Mouse (Mus musculus): Measurements from ENCODE around the gene Tns1. TPM values are rescaled to one million over a fixed set of nuclear protein-coding genes. Genes with fewer than 3 reads are reported as not detected.

Tns1 gene
- polyA plus RNA-seq (2012), result 0.75 and 0.85 TPM in 2 replicates

- TF ChIP-seq GATA1 (IDR thresholded peaks at IDR 0.05; ENCODE audit: low read length), result no peak
These were observed at the start of gene Tns1 for GRCm38 (mm10) chr1:74124021-74124981. TSS of gene Tns1 (minus strand) at chr1:74124449.

GRCm38 (mm10) chr1:74172722-74173121 lies 48.5 kb upstream of the Tns1 start:
- peak; percentile 30 for TF ChIP-seq GATA1 (IDR thresholded peaks at IDR 0.05; ENCODE audit: low read length)

- TF ChIP-seq GATA1 (IDR thresholded peaks at IDR 0.05; ENCODE audit: low read length), result no peak
These were observed 45.5 kb upstream of the Tns1 start for GRCm38 (mm10) chr1:74169721-74170120.

GRCm38 (mm10) chr1:74167136-74167535 lies 42.9 kb upstream of the Tns1 start:
- TF ChIP-seq GATA1 (IDR thresholded peaks at IDR 0.05; ENCODE audit: low read length), result no peak

GRCm38 (mm10) chr1:74160036-74160435 lies 35.8 kb upstream of the Tns1 start:
- TF ChIP-seq GATA1 (IDR thresholded peaks at IDR 0.05; ENCODE audit: low read length), result no peak

- TF ChIP-seq GATA1 (IDR thresholded peaks at IDR 0.05; ENCODE audit: low read length), result no peak
These were observed 32.2 kb upstream of the Tns1 start for GRCm38 (mm10) chr1:74156381-74156910.

GRCm38 (mm10) chr1:74155435-74156012 lies 31.3 kb upstream of the Tns1 start:
- no peak for TF ChIP-seq GATA1 (IDR thresholded peaks at IDR 0.05; ENCODE audit: low read length)

GRCm38 (mm10) chr1:74153461-74154184 lies 29.4 kb upstream of the Tns1 start, which contains the start of gene Cxcr2:
TSS of gene Cxcr2 (plus strand) at chr1:74153989.
- TF ChIP-seq GATA1 (IDR thresholded peaks at IDR 0.05; ENCODE audit: low read length), result no peak

GRCm38 (mm10) chr1:74151091-74151490 lies 26.8 kb upstream of the Tns1 start:
- TF ChIP-seq GATA1 (IDR thresholded peaks at IDR 0.05; ENCODE audit: low read length), result no peak

GRCm38 (mm10) chr1:74150101-74150500 lies 25.9 kb upstream of the Tns1 start:
- TF ChIP-seq GATA1 (IDR thresholded peaks at IDR 0.05; ENCODE audit: low read length), result no peak

GRCm38 (mm10) chr1:74149106-74149885 lies 25.0 kb upstream of the Tns1 start:
- no peak for TF ChIP-seq GATA1 (IDR thresholded peaks at IDR 0.05; ENCODE audit: low read length)

GRCm38 (mm10) chr1:74141781-74142180 lies 17.5 kb upstream of the Tns1 start:
- TF ChIP-seq GATA1 (IDR thresholded peaks at IDR 0.05; ENCODE audit: low read length), result no peak

- TF ChIP-seq GATA1 (IDR thresholded peaks at IDR 0.05; ENCODE audit: low read length), result no peak
These were observed 15.2 kb upstream of the Tns1 start for GRCm38 (mm10) chr1:74139415-74139814.

GRCm38 (mm10) chr1:74135326-74135950 lies 11.2 kb upstream of the Tns1 start:
- TF ChIP-seq GATA1 (IDR thresholded peaks at IDR 0.05; ENCODE audit: low read length), result no peak
